Mouse (Mus musculus): ENCODE measurements at regions not wholly inside any gene's neighbourhood (a gene's known extent, or its start where the extent isn't known, plus 50 kb on each side); places are given as distances from the start of the nearest gene placed in this dataset.

- Histone ChIP-seq H3K4me2 (ENCODE audit: insufficient read depth, low read depth, poor library complexity, severe bottlenecking) (no peak overlapping the region), H3K27me3 (replicated peaks) (no peaks in the 10 kb centered on the region), H3K4me3 (replicated peaks in 1 of 3; ENCODE audit: low read depth in 2 of 3, low read length in 2 of 3, poor library complexity in 1 of 3) (no peak overlapping the region), H3K79me2 (replicated peaks; ENCODE audit: control insufficient read depth, extremely low read depth, insufficient read depth, poor library complexity, severe bottlenecking) (no peaks in the 10 kb centered on the region), H3K36me3 (replicated peaks in 1 of 2; ENCODE audit: control insufficient read depth in 1 of 2, insufficient read depth in 1 of 2, low read length in 1 of 2) (no peaks in the 10 kb centered on the region), H3K9me3 (replicated peaks; ENCODE audit: low read length) (no peaks in the 10 kb centered on the region), H3K27ac (ENCODE audit: insufficient read depth, low read depth) (no peak overlapping the region), H3K4me1 (ENCODE audit: control insufficient read depth in 1 of 2, insufficient read depth in 2 of 2) (no peaks in the 10 kb centered on the region), H3K9ac (ENCODE audit: insufficient read depth, low read depth) (no peak overlapping the region)
- in situ Hi-C loops (cut with MboI; ENCODE audit: low pct_ligation_motif_present, low pct_unique_long_range_greater_than_20kb, low sequenced_read_pairs) (no loop called here), dilution Hi-C loops (cut with MboI; ENCODE audit: extremely low pct_ligation_motif_present, extremely low pct_unique_long_range_greater_than_20kb, low sequenced_read_pairs) (no loop called here)
- TF ChIP-seq UBTF (IDR thresholded peaks at IDR 0.05; ENCODE audit: low read depth, low read length) (no peak), SMC3 (IDR thresholded peaks at IDR 0.05; ENCODE audit: low read depth, low read length) (no peak), ETS1 (conservative IDR thresholded peaks at IDR 0.05; ENCODE audit: low read depth, low read length) (no peak), MEF2A (IDR thresholded peaks at IDR 0.05; ENCODE audit: borderline replicate concordance, low read depth, low read length) (no peak), RAD21 (IDR thresholded peaks at IDR 0.05; ENCODE audit: low read depth, low read length) (no peak), JUND (conservative IDR thresholded peaks at IDR 0.05; ENCODE audit: low read depth, low read length) (no peak), NRF1 (IDR thresholded peaks at IDR 0.05; ENCODE audit: low read depth, low read length) (no peak), EP300 (IDR thresholded peaks at IDR 0.05; ENCODE audit: low read length) (no peak), POLR2AphosphoS2 (IDR thresholded peaks at IDR 0.05; ENCODE audit: low read depth, low read length) (no peak), PAX5 (IDR thresholded peaks at IDR 0.05; ENCODE audit: low read length) (no peak), MXI1 (IDR thresholded peaks at IDR 0.05; ENCODE audit: low read depth, low read length) (no peak), ZKSCAN1 (IDR thresholded peaks at IDR 0.05; ENCODE audit: borderline replicate concordance, low read depth, low read length) (no peak), CHD1 (IDR thresholded peaks at IDR 0.05; ENCODE audit: low read depth, low read length) (no peak), GABPA (IDR thresholded peaks at IDR 0.05; ENCODE audit: insufficient replicate concordance, low read depth, low read length) (no peak)
- DNase-seq (ENCODE audit: extremely low read depth) = no peak
Measured at GRCm38 (mm10) chr15:27089155-27089554, 193.8 kb upstream of the Fbxl7 start.

GRCm38 (mm10) chr15:27094102-27094501 is 198.7 kb upstream of the Fbxl7 start:
- dilution Hi-C loops (cut with MboI; ENCODE audit: extremely low pct_ligation_motif_present, extremely low pct_unique_long_range_greater_than_20kb, low sequenced_read_pairs) (no loop called here), in situ Hi-C loops (cut with MboI; ENCODE audit: low pct_ligation_motif_present, low pct_unique_long_range_greater_than_20kb, low sequenced_read_pairs) (no loop called here)
- Histone ChIP-seq H3K4me2 (ENCODE audit: insufficient read depth, low read depth, poor library complexity, severe bottlenecking) (no peak overlapping the region), H3K27ac (ENCODE audit: insufficient read depth, low read depth) (no peak overlapping the region), H3K79me2 (replicated peaks; ENCODE audit: control insufficient read depth, extremely low read depth, insufficient read depth, poor library complexity, severe bottlenecking) (no peaks in the 10 kb centered on the region), H3K36me3 (replicated peaks in 1 of 2; ENCODE audit: control insufficient read depth in 1 of 2, insufficient read depth in 1 of 2, low read length in 1 of 2) (no peaks in the 10 kb centered on the region), H3K27me3 (replicated peaks) (no peaks in the 10 kb centered on the region), H3K9ac (ENCODE audit: insufficient read depth, low read depth) (no peak overlapping the region), H3K4me3 (replicated peaks in 1 of 3; ENCODE audit: low read depth in 2 of 3, low read length in 2 of 3, poor library complexity in 1 of 3) (no peak overlapping the region), H3K9me3 (replicated peaks; ENCODE audit: low read length) (no peaks in the 10 kb centered on the region), H3K4me1 (ENCODE audit: control insufficient read depth in 1 of 2, insufficient read depth in 2 of 2) (no peaks in the 10 kb centered on the region)
- DNase-seq (ENCODE audit: extremely low read depth) = no peak
- no peak for TF ChIP-seq USF1 (IDR thresholded peaks at IDR 0.05; ENCODE audit: low read depth, low read length)
- no peak for TF ChIP-seq EP300 (IDR thresholded peaks at IDR 0.05; ENCODE audit: low read length)
- no peak for TF ChIP-seq NRF1 (IDR thresholded peaks at IDR 0.05; ENCODE audit: low read depth, low read length)
- no peak for TF ChIP-seq CHD1 (IDR thresholded peaks at IDR 0.05; ENCODE audit: low read depth, low read length)
- no peak for TF ChIP-seq MAX (IDR thresholded peaks at IDR 0.05; ENCODE audit: low read length)
- TF ChIP-seq USF2 (conservative IDR thresholded peaks at IDR 0.05; ENCODE audit: low read depth, low read length) = no peak
- no peak for TF ChIP-seq CHD2 (IDR thresholded peaks at IDR 0.05; ENCODE audit: low read length)
- no peak for TF ChIP-seq SIN3A (IDR thresholded peaks at IDR 0.05; ENCODE audit: low read length)
- TF ChIP-seq TBP (conservative IDR thresholded peaks at IDR 0.05; ENCODE audit: low read depth, low read length) = no peak
- TF ChIP-seq ELF1 (IDR thresholded peaks at IDR 0.05; ENCODE audit: low read depth, low read length) = no peak
- TF ChIP-seq UBTF (IDR thresholded peaks at IDR 0.05; ENCODE audit: low read depth, low read length) = no peak
- no peak for TF ChIP-seq KAT2A (IDR thresholded peaks at IDR 0.05; ENCODE audit: insufficient replicate concordance, low read length)
- no peak for TF ChIP-seq SMC3 (IDR thresholded peaks at IDR 0.05; ENCODE audit: low read depth, low read length)
- no peak for TF ChIP-seq JUND (conservative IDR thresholded peaks at IDR 0.05; ENCODE audit: low read depth, low read length)
- TF ChIP-seq ETS1 (conservative IDR thresholded peaks at IDR 0.05; ENCODE audit: low read depth, low read length) = no peak

Data from CH12.LX (cell line).